ENCODE assay signal across 8 mouse cellular contexts in the genomic region with DNA sequence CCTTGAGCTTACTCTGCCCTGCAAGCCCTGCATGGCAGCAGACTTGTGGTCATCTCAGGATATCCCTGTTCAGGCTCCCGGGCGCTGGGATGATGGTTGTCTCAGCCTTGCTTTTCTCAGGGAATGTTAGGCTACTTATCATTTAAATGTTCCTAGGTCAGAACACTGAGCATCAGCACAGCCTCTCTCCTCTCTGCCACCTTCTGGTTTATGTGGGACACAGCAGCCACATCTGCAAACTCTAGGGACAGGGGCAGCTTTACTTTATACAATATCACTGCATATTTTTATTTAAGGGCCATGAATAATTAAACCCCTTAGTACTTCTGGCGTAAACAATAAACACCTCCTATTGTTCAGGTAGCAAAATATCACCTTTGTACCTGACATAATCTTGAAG.
DNase-seq lines count a peak whose midpoint lies in the region; ATAC-seq and TF ChIP-seq lines count a peak whose summit lies in the region.
"Had no signal": no experiment of that assay in that cellular context is flagged by ENCODE, and none has a peak within 500 bp of the region (broad histone marks: within the 10 kb centered on the region; RNA-seq: fewer than 3 reads in every experiment).

No protein-coding gene starts in this region.

- DNase-seq in kidney, adult 11 months, result no peak
- peak; percentile 53 for DNase-seq in ZHBTc4 (ENCODE audit: low read depth, low spot score)
- DNase-seq in hindbrain, embryonic 11.5 days (ENCODE audit: low spot score), result peak; percentile 22
- DNase-seq in midbrain, embryonic 14.5 days, result peak; percentile 60
- DNase-seq in thymus, postnatal 14 days, result no peak

- 69% methylated on average over 3 of the region's 3 CpGs for WGBS in kidney, embryonic 14.5 days
- WGBS in hindbrain, embryonic 11.5 days, result 75% methylated on average over 3 of the region's 3 CpGs
- WGBS in midbrain, embryonic 14.5 days, result 66% methylated on average over 3 of the region's 3 CpGs

- no peak overlapping the region for H3K9ac ChIP-seq in kidney, embryonic 14.5 days (ENCODE audit: low read depth, low read length)
- no peak overlapping the region for H3K9ac ChIP-seq in ES-Bruce4 (ENCODE audit: low read depth, poor library complexity, severe bottlenecking)
- no peak overlapping the region for H3K9ac ChIP-seq in hindbrain, embryonic 11.5 days (ENCODE audit: low read depth, low read length)
- H3K9ac ChIP-seq in midbrain, embryonic 14.5 days (replicated peaks; ENCODE audit: low read length), result no peak overlapping the region
- H3K9ac ChIP-seq: embryonic facial prominence, embryonic 12.5 days had no signal

- TF ChIP-seq CTCF in ES-Bruce4 (IDR thresholded peaks at IDR 0.05; ENCODE audit: low read depth, low read length), result peak; percentile 25

- H3K27ac ChIP-seq in kidney, embryonic 14.5 days (ENCODE audit: low read depth, low read length), result no peak overlapping the region
- H3K27ac ChIP-seq in ES-Bruce4 (ENCODE audit: insufficient read depth, low read length), result no peak overlapping the region
- H3K27ac ChIP-seq in hindbrain, embryonic 11.5 days (ENCODE audit: low read depth, low read length), result no peak overlapping the region
- no peak overlapping the region for H3K27ac ChIP-seq in midbrain, embryonic 14.5 days (replicated peaks; ENCODE audit: low read depth, low read length)
- H3K27ac ChIP-seq: embryonic facial prominence, embryonic 12.5 days had no signal

- 0 out of 2 replicates have a peak, but pooled peaks have one; percentile 49 for ATAC-seq in kidney, embryonic 14.5 days (ENCODE audit: low FRiP score, low TSS enrichment)
- ATAC-seq in hindbrain, embryonic 11.5 days (ENCODE audit: low FRiP score), result peak; percentile 76
- peak; percentile 25; the same call in 1 of the 2 replicates for ATAC-seq in midbrain, embryonic 14.5 days (ENCODE audit: low FRiP score, low TSS enrichment)

- H3K27me3 ChIP-seq in kidney, embryonic 14.5 days (ENCODE audit: control insufficient read depth, insufficient read depth, low read length), result no peaks in the 10 kb centered on the region
- no peaks in the 10 kb centered on the region for H3K27me3 ChIP-seq in ES-Bruce4 (ENCODE audit: control insufficient read depth, insufficient read depth, low read length, poor library complexity, severe bottlenecking)
- no peaks in the 10 kb centered on the region for H3K27me3 ChIP-seq in hindbrain, embryonic 11.5 days (ENCODE audit: control insufficient read depth, insufficient read depth, low read length)
- H3K27me3 ChIP-seq in midbrain, embryonic 14.5 days (ENCODE audit: control insufficient read depth, insufficient read depth, low read length), result no peaks in the 10 kb centered on the region
- H3K27me3 ChIP-seq: embryonic facial prominence, embryonic 12.5 days had no signal

- no peak for TF ChIP-seq EP300 in ES-Bruce4 (IDR thresholded peaks at IDR 0.05; ENCODE audit: insufficient read depth, low read depth, low read length)

- no peaks in the 10 kb centered on the region for H3K9me3 ChIP-seq in kidney, embryonic 14.5 days (ENCODE audit: control insufficient read depth, low read length)
- H3K9me3 ChIP-seq in ES-Bruce4 (replicated peaks; ENCODE audit: control insufficient read depth, insufficient read depth, low read length, poor library complexity, severe bottlenecking), result no peaks in the 10 kb centered on the region
- H3K9me3 ChIP-seq in hindbrain, embryonic 11.5 days (ENCODE audit: control insufficient read depth, low read length), result no peaks in the 10 kb centered on the region
- H3K9me3 ChIP-seq in midbrain, embryonic 14.5 days (ENCODE audit: control insufficient read depth, low read length), result no peaks in the 10 kb centered on the region
- H3K9me3 ChIP-seq: embryonic facial prominence, embryonic 12.5 days had no signal

- H3K36me3 ChIP-seq in kidney, embryonic 14.5 days (ENCODE audit: control insufficient read depth, insufficient read depth, low read length), result no peaks in the 10 kb centered on the region
- no peaks in the 10 kb centered on the region for H3K36me3 ChIP-seq in ES-Bruce4 (ENCODE audit: control insufficient read depth, insufficient read depth, low read length, poor library complexity, severe bottlenecking)
- no peaks in the 10 kb centered on the region for H3K36me3 ChIP-seq in hindbrain, embryonic 11.5 days (ENCODE audit: control insufficient read depth, insufficient read depth, low read length)
- H3K36me3 ChIP-seq in midbrain, embryonic 14.5 days (ENCODE audit: control insufficient read depth, insufficient read depth, low read length), result no peaks in the 10 kb centered on the region
- H3K36me3 ChIP-seq: embryonic facial prominence, embryonic 12.5 days had no signal

- no peak overlapping the region for H3K4me2 ChIP-seq in kidney, embryonic 14.5 days (replicated peaks; ENCODE audit: low read depth, low read length)
- no peak overlapping the region for H3K4me2 ChIP-seq in hindbrain, embryonic 11.5 days (replicated peaks; ENCODE audit: low read depth, low read length)
- H3K4me2 ChIP-seq in midbrain, embryonic 14.5 days (ENCODE audit: low read length), result no peak overlapping the region
- H3K4me2 ChIP-seq: embryonic facial prominence, embryonic 12.5 days had no signal

- no peak for TF ChIP-seq POLR2A in ES-Bruce4 (IDR thresholded peaks at IDR 0.05; ENCODE audit: insufficient read depth, low read length)

- H3K4me1 ChIP-seq in kidney, embryonic 14.5 days (ENCODE audit: control insufficient read depth, insufficient read depth, low read length), result no peaks in the 10 kb centered on the region
- no peaks in the 10 kb centered on the region for H3K4me1 ChIP-seq in ES-Bruce4 (ENCODE audit: control insufficient read depth, insufficient read depth, low read length)
- H3K4me1 ChIP-seq in hindbrain, embryonic 11.5 days (replicated peaks; ENCODE audit: control insufficient read depth, insufficient read depth, low read length), result no peaks in the 10 kb centered on the region
- H3K4me1 ChIP-seq in midbrain, embryonic 14.5 days (ENCODE audit: control insufficient read depth, insufficient read depth, low read length), result no peaks in the 10 kb centered on the region

- no peak overlapping the region for H3K4me3 ChIP-seq in kidney, embryonic 14.5 days (ENCODE audit: low read length)
- no peak overlapping the region for H3K4me3 ChIP-seq in ES-Bruce4 (ENCODE audit: low read depth, low read length)
- no peak overlapping the region for H3K4me3 ChIP-seq in hindbrain, embryonic 11.5 days (ENCODE audit: low read depth, low read length)
- H3K4me3 ChIP-seq in midbrain, embryonic 14.5 days (replicated peaks; ENCODE audit: low read depth, low read length), result no peak overlapping the region
- H3K4me3 ChIP-seq: embryonic facial prominence, embryonic 12.5 days had no signal

Comparison
In these comparisons a context has a peak if more than half of its experiments do, and no peak if none do; other contexts are left out.
1. ATAC-seq: peak in every context shown above with its lines; median percentile 76 in hindbrain, embryonic 11.5 days; 49 in kidney, embryonic 14.5 days; 25 in midbrain, embryonic 14.5 days.
2. DNase-seq: peak in ZHBTc4 (single experiment), hindbrain, embryonic 11.5 days (single experiment) and midbrain, embryonic 14.5 days (single experiment); none in kidney, adult 11 months (single experiment) and thymus, postnatal 14 days (single experiment).